Mouse (Mus musculus): ENCODE measurements around the gene Agtpbp1.
"Not testable (repeated sequence)": the region's sequence is repeated elsewhere in the genome, so short reads cannot be mapped to it uniquely, and the experiment has no call there.

Gene Agtpbp1

GRCm38 (mm10) chr13:59485456-59485855, 99.6 kb downstream of the Agtpbp1 start:
- DNase-seq (ENCODE audit: low spot score in 2 of 2), result no peak

- DNase-seq (ENCODE audit: low spot score in 2 of 2), result no peak
These were observed 103.6 kb downstream of the Agtpbp1 start for GRCm38 (mm10) chr13:59481484-59481855.

- no peak for DNase-seq (ENCODE audit: low spot score in 2 of 2)
These were observed 104.2 kb downstream of the Agtpbp1 start for GRCm38 (mm10) chr13:59480599-59481483.

GRCm38 (mm10) chr13:59477928-59478327, 107.1 kb downstream of the Agtpbp1 start:
- not testable (repeated sequence) for DNase-seq (ENCODE audit: low spot score in 2 of 2)

- no peak for DNase-seq (ENCODE audit: low spot score in 2 of 2)
These were observed 107.6 kb downstream of the Agtpbp1 start for GRCm38 (mm10) chr13:59477451-59477850.

GRCm38 (mm10) chr13:59474973-59475372, 110.1 kb downstream of the Agtpbp1 start:
- no peak for DNase-seq (ENCODE audit: low spot score in 2 of 2)

GRCm38 (mm10) chr13:59473341-59473740, 111.7 kb downstream of the Agtpbp1 start:
- DNase-seq (ENCODE audit: low spot score in 2 of 2), result no peak

- DNase-seq (ENCODE audit: low spot score in 2 of 2), result no peak
These were observed 112.8 kb downstream of the Agtpbp1 start for GRCm38 (mm10) chr13:59472222-59472621.

GRCm38 (mm10) chr13:59469701-59470100, 115.3 kb downstream of the Agtpbp1 start:
- no peak for DNase-seq (ENCODE audit: low spot score in 2 of 2)

GRCm38 (mm10) chr13:59468181-59468802, 116.7 kb downstream of the Agtpbp1 start:
- DNase-seq (ENCODE audit: low spot score in 2 of 2), result no peak

- DNase-seq (ENCODE audit: low spot score in 2 of 2), result peak in 1 of 2 experiments; percentile 46
These were observed 117.4 kb downstream of the Agtpbp1 start for GRCm38 (mm10) chr13:59467591-59467990.

GRCm38 (mm10) chr13:59460958-59461357, 124.1 kb downstream of the Agtpbp1 start:
- no peak for DNase-seq (ENCODE audit: low spot score in 2 of 2)

GRCm38 (mm10) chr13:59456203-59456602, 128.8 kb downstream of the Agtpbp1 start:
- no peak for DNase-seq (ENCODE audit: low spot score in 2 of 2)

GRCm38 (mm10) chr13:59454001-59454785, 130.8 kb downstream of the Agtpbp1 start:
- no peak for DNase-seq (ENCODE audit: low spot score in 2 of 2)

- no peak for DNase-seq (ENCODE audit: low spot score in 2 of 2)
These were observed 131.4 kb downstream of the Agtpbp1 start for GRCm38 (mm10) chr13:59453582-59453981.

- DNase-seq (ENCODE audit: low spot score in 2 of 2), result no peak
These were observed 132.0 kb downstream of the Agtpbp1 start for GRCm38 (mm10) chr13:59453045-59453444.

- DNase-seq (ENCODE audit: low spot score in 2 of 2), result no peak
These were observed 134.2 kb downstream of the Agtpbp1 start for GRCm38 (mm10) chr13:59450840-59451239.

GRCm38 (mm10) chr13:59447130-59447529, 137.9 kb downstream of the Agtpbp1 start:
- no peak for DNase-seq (ENCODE audit: low spot score in 2 of 2)

GRCm38 (mm10) chr13:59445179-59445578, 139.8 kb downstream of the Agtpbp1 start:
- no peak for DNase-seq (ENCODE audit: low spot score in 2 of 2)

GRCm38 (mm10) chr13:59444371-59444770, 140.7 kb downstream of the Agtpbp1 start:
- no peak for DNase-seq (ENCODE audit: low spot score in 2 of 2)

GRCm38 (mm10) chr13:59439683-59440082, 145.3 kb downstream of the Agtpbp1 start:
- no peak for DNase-seq (ENCODE audit: low spot score in 2 of 2)

- DNase-seq (ENCODE audit: low spot score in 2 of 2), result no peak
These were observed 150.5 kb downstream of the Agtpbp1 start for GRCm38 (mm10) chr13:59434554-59434953.

All from cerebellum, postnatal 4 days (tissue).